In the genomic region with DNA sequence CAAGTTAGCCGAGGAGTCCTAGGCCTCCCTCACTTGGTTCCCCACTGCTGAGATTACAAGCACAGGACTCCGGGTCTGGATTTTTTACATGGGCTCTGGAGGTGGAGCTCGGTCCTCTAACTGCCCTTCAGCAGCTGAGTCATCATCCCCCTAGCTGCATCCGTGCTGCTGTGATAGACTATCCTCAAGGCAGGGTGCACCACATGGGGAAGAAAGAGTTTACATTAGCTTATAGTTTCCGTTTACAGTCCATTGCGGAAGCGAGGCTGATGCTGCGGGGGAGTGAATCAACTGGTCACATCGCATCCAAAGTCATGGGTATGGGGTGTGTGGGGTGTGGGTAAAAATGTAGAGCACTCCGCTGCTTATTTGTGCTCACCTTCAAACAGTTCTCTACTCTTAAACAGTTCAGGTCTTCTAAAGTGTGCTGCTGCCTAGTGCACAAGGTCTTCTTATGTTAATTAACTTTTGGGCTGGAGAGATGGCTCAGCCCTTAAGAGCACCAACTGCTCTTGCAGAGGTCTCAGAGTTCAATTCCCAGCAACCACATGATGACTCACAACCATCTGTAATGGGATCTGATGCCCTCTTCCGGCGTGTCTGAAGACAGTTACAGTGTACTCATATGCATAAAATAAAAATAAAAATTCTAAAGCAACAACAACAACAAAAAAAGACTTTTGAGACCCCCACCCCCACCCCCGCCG, we compare ENCODE assay signal across 20 mouse cellular contexts. TPM values are rescaled to one million over a fixed set of nuclear protein-coding genes. Genes with fewer than 3 reads are reported as not detected.
"Had no signal": no experiment of that assay in that cellular context is flagged by ENCODE, and none has a peak within 500 bp of the region (broad histone marks: within the 10 kb centered on the region; RNA-seq: fewer than 3 reads in every experiment).

No protein-coding gene starts in this region.

- H3K36me3 ChIP-seq: limb, embryonic 13.5 days; liver, embryonic 15.5 days; lung, embryonic 15.5 days had no signal

- H3K4me2 ChIP-seq: limb, embryonic 13.5 days; liver, embryonic 15.5 days; lung, embryonic 15.5 days; midbrain, embryonic 11.5 days had no signal

- H3K4me1 ChIP-seq: lung, embryonic 15.5 days had no signal

- H3K4me3 ChIP-seq: limb, embryonic 13.5 days; liver, embryonic 15.5 days; lung, embryonic 15.5 days had no signal

- H3K27ac ChIP-seq: limb, embryonic 13.5 days; liver, embryonic 15.5 days; lung, embryonic 15.5 days had no signal

- H3K9ac ChIP-seq: limb, embryonic 13.5 days; liver, embryonic 15.5 days; lung, embryonic 15.5 days had no signal

- ATAC-seq: intestine, postnatal 0 days had no signal

- H3K9me3 ChIP-seq: limb, embryonic 13.5 days; liver, embryonic 15.5 days; lung, embryonic 15.5 days had no signal

- DNase-seq: kidney, adult 8-10 months; kidney, postnatal 36 days; layer of hippocampus, adult 9-11 months; layer of hippocampus, postnatal 36 days; lung, postnatal 14 days; right cerebral cortex, postnatal 14 days; thymus, adult 2 months; thymus, postnatal 25 days had no signal

RNA-seq across cellular contexts. Expression of a gene that starts 14.2 kb away (rescaled TPM):
- total RNA-seq: layer of hippocampus, adult 18-20 months; left cerebral cortex, postnatal 25 days; liver, adult 2 months had no signal

RNA-seq across cellular contexts. Expression of a gene that starts 14.7 kb away (rescaled TPM):
- total RNA-seq: layer of hippocampus, adult 18-20 months; layer of hippocampus, postnatal 36 days; left cerebral cortex, adult 8-10 months; left cerebral cortex, postnatal 25 days; liver, adult 2 months had no signal
- polyA plus RNA-seq: intestine, postnatal 0 days; limb, embryonic 13.5 days; liver, adult 2 months; liver, embryonic 15.5 days; lung, embryonic 15.5 days; small intestine, adult 2 months; testis, adult 2 months; thymus, adult 2 months had no signal

RNA-seq across cellular contexts. Expression of a gene that starts 23.0 kb away (rescaled TPM):
- total RNA-seq: layer of hippocampus, adult 18-20 months; layer of hippocampus, postnatal 36 days; left cerebral cortex, adult 8-10 months; left cerebral cortex, postnatal 25 days; liver, adult 2 months had no signal
- polyA plus RNA-seq: intestine, postnatal 0 days; liver, adult 2 months; lung, embryonic 15.5 days; neural tube, embryonic 14.5 days; small intestine, adult 2 months; thymus, adult 2 months had no signal
